Mouse (Mus musculus) granulocyte monocyte progenitor cell, adult 5-6 weeks (primary cell): ENCODE results near the gene Tomt. TPM values are rescaled to one million over a fixed set of nuclear protein-coding genes. Genes with fewer than 3 reads are reported as not detected.
A peak's percentile ranks its signal among the peaks of the same experiment; 100 is the strongest.

Experiments
- ATAC-seq: replicated peaks from 2 replicates; pipeline ENCODE4 v1.8.0; 2016; ENCODE audit warnings: mild to moderate bottlenecking, moderate TSS enrichment, inconsistent platforms; ENCODE audit not compliant: poor library complexity, severe bottlenecking
- total RNA-seq, 2 experiments: library from RNA; stranded (forward) in 1 of 2; stranded (reverse) in 1 of 2; fragments of 200-712, 200-1000 nt in 1 of 2; fragments of >200 nt in 1 of 2; fragmentation: Nextera tagmentation in 1 of 2; gene quantifications; 2 replicates each; pipeline ENCODE4 v1.2.3; 2014 to 2017

The Tomt gene
- total RNA-seq, 2 experiments from 2014 or later: not detected

- ATAC-seq: peak; percentile 78
Observed at GRCm38 (mm10) chr7:101905561-101906286, 435 bp downstream of the Tomt start, which contains the start of gene Lamtor1. TSS of gene Lamtor1 (plus strand) at chr7:101905904.

- no peak for ATAC-seq
Observed at GRCm38 (mm10) chr7:101902846-101903245, 3.3 kb downstream of the Tomt start.

GRCm38 (mm10) chr7:101901969-101902368, 4.2 kb downstream of the Tomt start:
- no peak for ATAC-seq

GRCm38 (mm10) chr7:101900331-101901097, 5.6 kb downstream of the Tomt start:
- ATAC-seq: no peak

GRCm38 (mm10) chr7:101896104-101897066, 9.8 kb downstream of the Tomt start:
- ATAC-seq: peak; percentile 92

- no peak for ATAC-seq
Observed at GRCm38 (mm10) chr7:101895695-101896094, 10.5 kb downstream of the Tomt start.

GRCm38 (mm10) chr7:101888460-101888859, 17.7 kb downstream of the Tomt start:
- ATAC-seq: no peak

- no peak for ATAC-seq
Observed at GRCm38 (mm10) chr7:101886274-101886673, 19.9 kb downstream of the Tomt start.

- ATAC-seq: peak; percentile 76
Observed at GRCm38 (mm10) chr7:101884160-101884559, 22.0 kb downstream of the Tomt start.

- no peak for ATAC-seq
Observed at GRCm38 (mm10) chr7:101882413-101883154, 23.6 kb downstream of the Tomt start.

GRCm38 (mm10) chr7:101880855-101881254, 25.3 kb downstream of the Tomt start:
- peak; percentile 72 for ATAC-seq

GRCm38 (mm10) chr7:101875978-101876377, 30.2 kb downstream of the Tomt start:
- ATAC-seq: no peak

- 0 out of 2 replicates have a peak, but pooled peaks have one; percentile 17 for ATAC-seq
Observed at GRCm38 (mm10) chr7:101871296-101871695, 34.9 kb downstream of the Tomt start.

- ATAC-seq: no peak
Observed at GRCm38 (mm10) chr7:101870629-101871028, 35.5 kb downstream of the Tomt start, which contains the start of gene Folr1. TSS of gene Folr1 (minus strand) at chr7:101870788.

GRCm38 (mm10) chr7:101869163-101869500, 37.0 kb downstream of the Tomt start:
- ATAC-seq: no peak

- no peak for ATAC-seq
Observed at GRCm38 (mm10) chr7:101868241-101869162, 37.7 kb downstream of the Tomt start.

- ATAC-seq: no peak
Observed at GRCm38 (mm10) chr7:101867482-101867881, 38.7 kb downstream of the Tomt start.

GRCm38 (mm10) chr7:101866491-101867265, 39.5 kb downstream of the Tomt start:
- no peak for ATAC-seq
